In genomic region chr11:115491356-115492083, GRCm38 (mm10) we compare ENCODE assay signal across 8 mouse cellular contexts. TPM values are rescaled to one million over a fixed set of nuclear protein-coding genes. Genes with fewer than 3 reads are reported as not detected.
DNase-seq lines count a peak whose midpoint lies in the region; ATAC-seq and TF ChIP-seq lines count a peak whose summit lies in the region.

TSS of gene Nt5c (minus strand) at chr11:115491862.

- H3K4me3 ChIP-seq in C2C12 (ENCODE audit: insufficient read depth, poor library complexity, severe bottlenecking): peak within 1 kb of the TSS; percentile 91
- peak within 1 kb of the TSS; percentile 81 for H3K4me3 ChIP-seq in heart, embryonic 10.5 days
- H3K4me3 ChIP-seq in kidney, embryonic 15.5 days (replicated peaks): peak within 1 kb of the TSS; percentile 71
- H3K4me3 ChIP-seq in limb, embryonic 15.5 days: peak within 1 kb of the TSS; percentile 74
- H3K4me3 ChIP-seq in midbrain, postnatal 0 days (ENCODE audit: low read depth, low read length): peak within 1 kb of the TSS; percentile 64

- peak; percentile 91 for ATAC-seq in erythroblast, adult 5-6 weeks (replicated peaks; ENCODE audit: low FRiP score, poor library complexity, severe bottlenecking)
- peak; percentile 91 for ATAC-seq in kidney, embryonic 15.5 days (replicated peaks; ENCODE audit: low FRiP score)
- peak; percentile 85 for ATAC-seq in limb, embryonic 15.5 days (ENCODE audit: insufficient number of reproducible peaks, low FRiP score, low TSS enrichment, low read depth)
- ATAC-seq in midbrain, postnatal 0 days (ENCODE audit: low FRiP score): peak; percentile 90

- peaks cover 25% of the 10 kb centered on the region for H3K79me2 ChIP-seq in C2C12 (ENCODE audit: control insufficient read depth, insufficient read depth)

- peak; percentile 96 for DNase-seq in brain, adult 2 months (ENCODE audit: low read depth, low spot score)
- DNase-seq in heart, embryonic 10.5 days (ENCODE audit: low spot score): peak; percentile 94
- peak; percentile 85 for DNase-seq in midbrain, postnatal 0 days (ENCODE audit: low spot score)
- DNase-seq in spleen, postnatal 10 days (ENCODE audit: low spot score in 2 of 2): peak; percentile 81 to 87

- H3K4me2 ChIP-seq in kidney, embryonic 15.5 days: peak within 1 kb of the TSS; percentile 86
- peak within 1 kb of the TSS; percentile 83 for H3K4me2 ChIP-seq in limb, embryonic 15.5 days
- H3K4me2 ChIP-seq in midbrain, postnatal 0 days (ENCODE audit: low read depth, low read length, poor library complexity, severe bottlenecking): peak within 1 kb of the TSS; percentile 68

- H3K9ac ChIP-seq in kidney, embryonic 15.5 days: peak within 1 kb of the TSS; percentile 66
- peak within 1 kb of the TSS; percentile 65 for H3K9ac ChIP-seq in limb, embryonic 15.5 days
- peak within 1 kb of the TSS; percentile 74 for H3K9ac ChIP-seq in midbrain, postnatal 0 days (replicated peaks; ENCODE audit: low read length, poor library complexity, severe bottlenecking)

- under 1% methylated on average over 43 of the region's 43 CpGs for WGBS in heart, embryonic 10.5 days
- under 1% methylated on average over 43 of the region's 43 CpGs for WGBS in kidney, embryonic 15.5 days
- WGBS in limb, embryonic 15.5 days: 1% methylated on average over 43 of the region's 43 CpGs
- WGBS in midbrain, postnatal 0 days: under 1% methylated on average over 43 of the region's 43 CpGs

- H3K9me3 ChIP-seq in heart, embryonic 10.5 days: no peaks in the 10 kb centered on the region
- H3K9me3 ChIP-seq in kidney, embryonic 15.5 days (replicated peaks): no peaks in the 10 kb centered on the region
- H3K9me3 ChIP-seq in limb, embryonic 15.5 days: no peaks in the 10 kb centered on the region
- H3K9me3 ChIP-seq in midbrain, postnatal 0 days (ENCODE audit: low read length): no peaks in the 10 kb centered on the region

- H3K79me3 ChIP-seq in C2C12 (ENCODE audit: low read depth): peaks cover 10% of the 10 kb centered on the region

- H3K36me3 ChIP-seq in C2C12 (ENCODE audit: control insufficient read depth, insufficient read depth): peaks cover 15% of the 10 kb centered on the region
- H3K36me3 ChIP-seq in heart, embryonic 10.5 days: peaks cover 20% of the 10 kb centered on the region
- peaks cover 20% of the 10 kb centered on the region for H3K36me3 ChIP-seq in kidney, embryonic 15.5 days
- peaks cover 15% of the 10 kb centered on the region for H3K36me3 ChIP-seq in limb, embryonic 15.5 days
- peaks cover 10% of the 10 kb centered on the region for H3K36me3 ChIP-seq in midbrain, postnatal 0 days (ENCODE audit: insufficient read depth, low read length)

- TF ChIP-seq CTCF in C2C12 (IDR thresholded peaks at IDR 0.05; ENCODE audit: control insufficient read depth, insufficient read depth, insufficient read length): peak; percentile 47
- peak; percentile 89 for TF ChIP-seq CTCF in midbrain, postnatal 0 days (IDR thresholded peaks at IDR 0.05)

- H3ac ChIP-seq in C2C12 (ENCODE audit: control insufficient read depth, insufficient read length, low read depth): peak within 1 kb of the TSS; percentile 75

- H3K4me1 ChIP-seq in heart, embryonic 10.5 days: peaks cover 32% of the 10 kb centered on the region
- peaks cover 16% of the 10 kb centered on the region for H3K4me1 ChIP-seq in kidney, embryonic 15.5 days
- peaks cover 17% of the 10 kb centered on the region for H3K4me1 ChIP-seq in limb, embryonic 15.5 days
- peaks cover 4% of the 10 kb centered on the region; the same call in 1 of the 2 replicates for H3K4me1 ChIP-seq in midbrain, postnatal 0 days (ENCODE audit: insufficient read depth, low read length)

- no peaks in the 10 kb centered on the region for H3K27me3 ChIP-seq in C2C12 (ENCODE audit: control insufficient read depth, insufficient read depth, insufficient read length)
- no peaks in the 10 kb centered on the region for H3K27me3 ChIP-seq in heart, embryonic 10.5 days (ENCODE audit: insufficient read depth, poor library complexity, severe bottlenecking)
- no peaks in the 10 kb centered on the region for H3K27me3 ChIP-seq in kidney, embryonic 15.5 days
- no peaks in the 10 kb centered on the region for H3K27me3 ChIP-seq in limb, embryonic 15.5 days
- no peaks in the 10 kb centered on the region for H3K27me3 ChIP-seq in midbrain, postnatal 0 days (ENCODE audit: insufficient read depth, low read length)

- peak within 1 kb of the TSS; percentile 90 for H3K27ac ChIP-seq in heart, embryonic 10.5 days
- H3K27ac ChIP-seq in kidney, embryonic 15.5 days: peak within 1 kb of the TSS; percentile 90
- H3K27ac ChIP-seq in limb, embryonic 15.5 days: peak within 1 kb of the TSS; percentile 89
- H3K27ac ChIP-seq in midbrain, postnatal 0 days (ENCODE audit: low read depth, low read length): peak within 1 kb of the TSS; percentile 91

TF ChIP-seq in C2C12, 6 proteins besides CTCF, POLR2A, EP300 and RAD21:
- TF ChIP-seq CEBPB (IDR thresholded peaks at IDR 0.05; ENCODE audit: low read depth) (no peak), FOSL1 (IDR thresholded peaks at IDR 0.05; ENCODE audit: insufficient read depth, low read length, poor library complexity, severe bottlenecking) (no peak), MYOG (IDR thresholded peaks at IDR 0.05; ENCODE audit: control insufficient read depth, extremely low read depth, insufficient read length) (no peak), MAX (IDR thresholded peaks at IDR 0.05) (peak; percentile 10)
TF ChIP-seq in C2C12: peak in this region for 1.

RNA-seq across cellular contexts. Expression of gene Nt5c, which starts in this region (rescaled TPM):
- polyA plus RNA-seq in C2C12 (2012; fragmentation: generic; extraction: Trizol): 109 TPM
- 32.8 and 52.3 TPM in 2 replicates for total RNA-seq in erythroblast, adult 5-6 weeks (2015; ENCODE audit: low replicate concordance)
- 14.1 and 16.0 TPM in 2 replicates for total RNA-seq in erythroblast, adult 5-6 weeks (2017; ENCODE audit: low replicate concordance)
- polyA plus RNA-seq in heart, embryonic 10.5 days (2016; fragmentation: Nextera tagmentation; extraction: Ambion mirVana): 79.3 and 95.0 TPM in 2 replicates
- polyA plus RNA-seq in kidney, embryonic 15.5 days (2015; fragmentation: Nextera tagmentation; extraction: Ambion mirVana): 72.7 and 76.7 TPM in 2 replicates
- polyA plus RNA-seq in limb, embryonic 15.5 days (2015; fragmentation: Nextera tagmentation; extraction: Ambion mirVana): 81.6 and 82.1 TPM in 2 replicates
- 85.3 and 91.1 TPM in 2 replicates for total RNA-seq in midbrain, postnatal 0 days (2014; rRNA removed)
- polyA plus RNA-seq in midbrain, postnatal 0 days (2015; fragmentation: Nextera tagmentation; extraction: Ambion mirVana): 131 and 133 TPM in 2 replicates

Comparison
In these comparisons a context has a peak if more than half of its experiments do, and no peak if none do; other contexts are left out.
1. Peak in every context shown above with its lines: DNase-seq, ATAC-seq, H3K4me3 ChIP-seq and H3K27ac ChIP-seq.